Mouse (Mus musculus): ENCODE measurements around the gene Adgrg5.

Adgrg5 gene

GRCm38 (mm10) chr8:94917352-94917751, 6.1 kb upstream of the Adgrg5 start:
- DNase-seq (ENCODE audit: low read depth, low spot score), result peak; percentile 87

- no peak for DNase-seq (ENCODE audit: low read depth, low spot score)
Measured at GRCm38 (mm10) chr8:94917851-94918495, 5.5 kb upstream of the Adgrg5 start, which contains the start of gene Ccdc102a. Gene Ccdc102a (minus strand): TSS chr8:94918098.

- DNase-seq (ENCODE audit: low read depth, low spot score), result peak; percentile 64
Measured at GRCm38 (mm10) chr8:94919256-94919655, 4.2 kb upstream of the Adgrg5 start.

GRCm38 (mm10) chr8:94922176-94922575, 1.3 kb upstream of the Adgrg5 start:
- DNase-seq (ENCODE audit: low read depth, low spot score), result no peak

GRCm38 (mm10) chr8:94922602-94923001, 892 bp upstream of the Adgrg5 start:
- DNase-seq (ENCODE audit: low read depth, low spot score), result no peak

- DNase-seq (ENCODE audit: low read depth, low spot score), result no peak
Measured at GRCm38 (mm10) chr8:94928227-94928626, 4.7 kb downstream of the Adgrg5 start.

GRCm38 (mm10) chr8:94933918-94934317, 10.4 kb downstream of the Adgrg5 start:
- no peak for DNase-seq (ENCODE audit: low read depth, low spot score)

- peak; percentile 20 for DNase-seq (ENCODE audit: low read depth, low spot score)
Measured at GRCm38 (mm10) chr8:94935172-94935571, 11.7 kb downstream of the Adgrg5 start.

- DNase-seq (ENCODE audit: low read depth, low spot score), result peak; percentile 66
Measured at GRCm38 (mm10) chr8:94942566-94942965, 19.1 kb downstream of the Adgrg5 start.

GRCm38 (mm10) chr8:94945185-94945584, 21.7 kb downstream of the Adgrg5 start:
- no peak for DNase-seq (ENCODE audit: low read depth, low spot score)

GRCm38 (mm10) chr8:94948421-94948820, 24.9 kb downstream of the Adgrg5 start:
- DNase-seq (ENCODE audit: low read depth, low spot score), result no peak

- peak; percentile 11 for DNase-seq (ENCODE audit: low read depth, low spot score)
Measured at GRCm38 (mm10) chr8:94949010-94949409, 25.5 kb downstream of the Adgrg5 start.

- DNase-seq (ENCODE audit: low read depth, low spot score), result peak; percentile 59
Measured at GRCm38 (mm10) chr8:94950046-94950445, 26.6 kb downstream of the Adgrg5 start.

GRCm38 (mm10) chr8:94950458-94950857, 27.0 kb downstream of the Adgrg5 start:
- DNase-seq (ENCODE audit: low read depth, low spot score), result no peak

- no peak for DNase-seq (ENCODE audit: low read depth, low spot score)
Measured at GRCm38 (mm10) chr8:94952086-94952485, 28.6 kb downstream of the Adgrg5 start.

- DNase-seq (ENCODE audit: low read depth, low spot score), result no peak
Measured at GRCm38 (mm10) chr8:94953624-94954367, 30.3 kb downstream of the Adgrg5 start.

- no peak for DNase-seq (ENCODE audit: low read depth, low spot score)
Measured at GRCm38 (mm10) chr8:94954368-94954737, 30.9 kb downstream of the Adgrg5 start.

- DNase-seq (ENCODE audit: low read depth, low spot score), result peak; percentile 84
Measured at GRCm38 (mm10) chr8:94954921-94955758, 31.6 kb downstream of the Adgrg5 start.

- DNase-seq (ENCODE audit: low read depth, low spot score), result no peak
Measured at GRCm38 (mm10) chr8:94956078-94956574, 32.6 kb downstream of the Adgrg5 start.

- DNase-seq (ENCODE audit: low read depth, low spot score), result no peak
Measured at GRCm38 (mm10) chr8:94962201-94962600, 38.7 kb downstream of the Adgrg5 start.

GRCm38 (mm10) chr8:94964828-94965227, 41.3 kb downstream of the Adgrg5 start:
- no peak for DNase-seq (ENCODE audit: low read depth, low spot score)

- peak; percentile 62 for DNase-seq (ENCODE audit: low read depth, low spot score)
Measured at GRCm38 (mm10) chr8:94966578-94966977, 43.1 kb downstream of the Adgrg5 start.

Measured in A20 (cell line).